Mouse (Mus musculus) MEL (cell line): ENCODE measurements around the gene Erc1. TPM values are rescaled to one million over a fixed set of nuclear protein-coding genes. Genes with fewer than 3 reads are reported as not detected.

Experiments
- DNase-seq: peaks from one replicate; pipeline ENCODE4 v3.0.0; 2011; ENCODE audit warnings: low read depth, low spot score
- H3K27ac ChIP-seq: 2 replicates; pipeline ENCODE4 v1.5.1; 2012; ENCODE audit warnings: low read depth, mild to moderate bottlenecking, control low read depth, low read length, moderate library complexity; ENCODE audit not compliant: control insufficient read depth
- H3K27me3 ChIP-seq, 2 experiments: fragments of 150-350 bp in 1 of 2; sonication (generic) in 1 of 2; 2 replicates each; pipeline ENCODE4 v1.6.1; 2012; ENCODE audit warnings: low read length in 2 of 2, mild to moderate bottlenecking in 2 of 2, improper control_type of control experiment in 1 of 2, moderate library complexity in 1 of 2; ENCODE audit not compliant: insufficient read depth in 2 of 2, control insufficient read depth in 1 of 2
- H3K36me3 ChIP-seq, 2 experiments: 2 replicates each; pipeline ENCODE4 v1.6.1; 2012 to 2014; ENCODE audit warnings: low read length in 2 of 2, improper control_type of control experiment in 1 of 2, inconsistent platforms in 1 of 2, mild to moderate bottlenecking in 1 of 2; ENCODE audit not compliant: insufficient read depth in 2 of 2, control insufficient read depth in 1 of 2
- H3K4me1 ChIP-seq, 2 experiments: fragments of 150-350 bp in 1 of 2; sonication (generic) in 1 of 2; 2 replicates each; pipeline ENCODE4 v1.6.1; 2012; ENCODE audit warnings: low read length in 2 of 2, improper control_type of control experiment in 1 of 2, mild to moderate bottlenecking in 1 of 2; ENCODE audit not compliant: insufficient read depth in 2 of 2, control insufficient read depth in 1 of 2
- H3K4me3 ChIP-seq, 2 experiments: fragments of 150-350 bp in 1 of 2; sonication (generic) in 1 of 2; 2 replicates each; pipeline ENCODE4 v1.5.1; 2012; ENCODE audit warnings: low read depth in 2 of 2, low read length in 2 of 2, mild to moderate bottlenecking in 2 of 2, moderate library complexity in 2 of 2, control low read depth in 1 of 2, improper control_type of control experiment in 1 of 2; ENCODE audit not compliant: control insufficient read depth in 1 of 2, insufficient read depth in 1 of 2
- H3K79me2 ChIP-seq: 2 replicates; pipeline ENCODE4 v1.6.1; 2012; ENCODE audit warnings: mild to moderate bottlenecking, low read length, moderate library complexity; ENCODE audit not compliant: control insufficient read depth, poor library complexity, insufficient read depth
- H3K9ac ChIP-seq: 2 replicates; pipeline ENCODE4 v1.6.1; 2012; ENCODE audit warnings: low read depth, mild to moderate bottlenecking, control low read depth, low read length, moderate library complexity; ENCODE audit not compliant: control insufficient read depth, poor library complexity, severe bottlenecking
- H3K9me3 ChIP-seq: fragments of 150-350 bp; sonication (generic); replicated peaks from 2 replicates; pipeline ENCODE4 v1.6.1; 2012; ENCODE audit warnings: mild to moderate bottlenecking, low read length, improper control_type of control experiment, moderate library complexity; ENCODE audit not compliant: insufficient read depth
- BHLHE40 ChIP-seq: IDR thresholded peaks from 2 replicates; pipeline ENCODE4 v1.6.1; 2012; ENCODE audit warnings: low read depth, mild to moderate bottlenecking, inconsistent platforms, low read length, improper control_type of control experiment, borderline replicate concordance
- CHD1 ChIP-seq: IDR thresholded peaks from 2 replicates; pipeline ENCODE4 v1.6.1; 2012; ENCODE audit warnings: low read depth, mild to moderate bottlenecking, inconsistent platforms, low read length, improper control_type of control experiment
- CTCF ChIP-seq, 3 experiments: IDR thresholded peaks in 2 of 3; conservative IDR thresholded peaks in 1 of 3; 2 replicates each; pipeline ENCODE4 v1.5.1; 2011 to 2012; ENCODE audit warnings: low read length in 3 of 3, low read depth in 2 of 3, mild to moderate bottlenecking in 2 of 3, improper control_type of control experiment in 1 of 3, inconsistent platforms in 1 of 3, mixed read lengths in 1 of 3, moderate library complexity in 1 of 3; ENCODE audit not compliant: control insufficient read depth in 1 of 3, insufficient read depth in 1 of 3, poor library complexity in 1 of 3, severe bottlenecking in 1 of 3
- E2F4 ChIP-seq: IDR thresholded peaks from 2 replicates; pipeline ENCODE4 v1.6.1; 2011; ENCODE audit warnings: low read depth, low read length, improper control_type of control experiment, borderline replicate concordance
- ELF1 ChIP-seq: IDR thresholded peaks from 2 replicates; pipeline ENCODE4 v1.6.1; 2014; ENCODE audit warnings: low read depth, mild to moderate bottlenecking, inconsistent platforms, low read length, improper control_type of control experiment, moderate library complexity
- EP300 ChIP-seq, 2 experiments: IDR thresholded peaks; 2 replicates each; pipeline ENCODE4 v1.6.1; 2011; ENCODE audit warnings: improper control_type of control experiment in 2 of 2, low read length in 2 of 2, low read depth in 1 of 2, mild to moderate bottlenecking in 1 of 2
- ETS1 ChIP-seq: IDR thresholded peaks from 2 replicates; pipeline ENCODE4 v1.6.1; 2012; ENCODE audit warnings: low read depth, mild to moderate bottlenecking, inconsistent platforms, low read length, improper control_type of control experiment, moderate library complexity
- GABPA ChIP-seq: IDR thresholded peaks from 2 replicates; pipeline ENCODE4 v1.6.1; 2012; ENCODE audit warnings: low read depth, mild to moderate bottlenecking, inconsistent platforms, low read length, improper control_type of control experiment, moderate library complexity
- GATA1 ChIP-seq: IDR thresholded peaks from 2 replicates; pipeline ENCODE4 v1.6.1; 2011; ENCODE audit warnings: low read depth, low read length, improper control_type of control experiment
- HCFC1 ChIP-seq: IDR thresholded peaks from 2 replicates; pipeline ENCODE4 v1.6.1; 2012; ENCODE audit warnings: low read depth, mild to moderate bottlenecking, inconsistent platforms, low read length, improper control_type of control experiment, moderate library complexity
- JUND ChIP-seq: IDR thresholded peaks from 2 replicates; pipeline ENCODE4 v1.6.1; 2011; ENCODE audit warnings: low read depth, mild to moderate bottlenecking, improper control_type of control experiment, low read length
- MEF2A ChIP-seq: IDR thresholded peaks from 2 replicates; pipeline ENCODE4 v1.6.1; 2014; ENCODE audit warnings: low read depth, mild to moderate bottlenecking, inconsistent platforms, low read length, improper control_type of control experiment; ENCODE audit not compliant: poor library complexity, insufficient replicate concordance, severe bottlenecking; ENCODE audit errors: extremely low read depth
- MXI1 ChIP-seq: IDR thresholded peaks from 2 replicates; pipeline ENCODE4 v1.6.1; 2011; ENCODE audit warnings: mild to moderate bottlenecking, low read depth, low read length, improper control_type of control experiment
- MYB ChIP-seq: IDR thresholded peaks from 2 replicates; pipeline ENCODE4 v1.6.1; 2011; ENCODE audit warnings: mild to moderate bottlenecking, low read depth, low read length, improper control_type of control experiment
- NELFE ChIP-seq: IDR thresholded peaks from 2 replicates; pipeline ENCODE4 v1.6.1; 2011; ENCODE audit warnings: low read depth, low read length, improper control_type of control experiment
- NRF1 ChIP-seq: IDR thresholded peaks from 2 replicates; pipeline ENCODE4 v1.6.1; 2014; ENCODE audit warnings: low read depth, mild to moderate bottlenecking, inconsistent platforms, low read length, improper control_type of control experiment, moderate library complexity; ENCODE audit not compliant: poor library complexity, insufficient read depth, severe bottlenecking
- POLR2AphosphoS2 ChIP-seq: IDR thresholded peaks from 2 replicates; pipeline ENCODE4 v1.6.1; 2011; ENCODE audit warnings: low read length, improper control_type of control experiment
- POLR2AphosphoS5 ChIP-seq: IDR thresholded peaks from 2 replicates; pipeline ENCODE4 v1.6.1; 2012; ENCODE audit warnings: low read depth, borderline replicate concordance, mild to moderate bottlenecking, inconsistent platforms, low read length, moderate library complexity, mixed read lengths
- RAD21 ChIP-seq: IDR thresholded peaks from 2 replicates; pipeline ENCODE4 v1.6.1; 2011; ENCODE audit warnings: mild to moderate bottlenecking, low read depth, low read length, improper control_type of control experiment
- RCOR1 ChIP-seq: IDR thresholded peaks from 2 replicates; pipeline ENCODE4 v1.6.1; 2012; ENCODE audit warnings: low read depth, mild to moderate bottlenecking, inconsistent platforms, low read length, improper control_type of control experiment
- SIN3A ChIP-seq: IDR thresholded peaks from 2 replicates; pipeline ENCODE4 v1.6.1; 2012; ENCODE audit warnings: low read length, improper control_type of control experiment, inconsistent platforms
- SMC3 ChIP-seq: IDR thresholded peaks from 2 replicates; pipeline ENCODE4 v1.6.1; 2011; ENCODE audit warnings: low read depth, low read length, improper control_type of control experiment
- TBP ChIP-seq: IDR thresholded peaks from 2 replicates; pipeline ENCODE4 v1.8.0; 2011; ENCODE audit warnings: low read depth, low read length, improper control_type of control experiment
- TCF12 ChIP-seq: IDR thresholded peaks from 2 replicates; pipeline ENCODE4 v1.6.1; 2014; ENCODE audit warnings: low read depth, mild to moderate bottlenecking, inconsistent platforms, low read length, improper control_type of control experiment, moderate library complexity
- UBTF ChIP-seq: IDR thresholded peaks from 2 replicates; pipeline ENCODE4 v1.6.1; 2012; ENCODE audit warnings: low read depth, mild to moderate bottlenecking, inconsistent platforms, low read length, improper control_type of control experiment, moderate library complexity, borderline replicate concordance; ENCODE audit not compliant: insufficient read depth
- USF1 ChIP-seq: IDR thresholded peaks from 2 replicates; pipeline ENCODE4 v1.6.1; 2014; ENCODE audit warnings: low read depth, mild to moderate bottlenecking, inconsistent platforms, low read length, improper control_type of control experiment, moderate library complexity
- ZC3H11A ChIP-seq: IDR thresholded peaks from 2 replicates; pipeline ENCODE4 v1.6.1; 2012; ENCODE audit warnings: low read depth, mild to moderate bottlenecking, inconsistent platforms, low read length, improper control_type of control experiment
- ZKSCAN1 ChIP-seq: IDR thresholded peaks from 2 replicates; pipeline ENCODE4 v1.6.1; 2012; ENCODE audit warnings: low read depth, mild to moderate bottlenecking, inconsistent platforms, low read length, improper control_type of control experiment, moderate library complexity
- ZMIZ1 ChIP-seq: IDR thresholded peaks from 2 replicates; pipeline ENCODE4 v1.6.1; 2012; ENCODE audit warnings: low read depth, mild to moderate bottlenecking, inconsistent platforms, low read length, improper control_type of control experiment, moderate library complexity
- polyA plus RNA-seq, 2 experiments: library from polyadenylated mRNA; stranded (reverse) in 1 of 2; unstranded in 1 of 2; fragments of >175 nt in 1 of 2; fragments of >200 nt in 1 of 2; gene quantifications; 2 replicates each; pipeline versions ENCODE4 v1.2.1 to v1.2.4; 2012; ENCODE audit warnings: low replicate concordance in 2 of 2, low read depth in 1 of 2; ENCODE audit not compliant: insufficient read length in 2 of 2, insufficient read depth in 1 of 2, missing spikeins in 1 of 2
- total RNA-seq: library from RNA; depleted of rRNA; stranded (reverse); fragments of 300-350 nt; gene quantifications from 2 replicates; pipeline ENCODE4 v1.2.3, GENCODE M21; 2012

Erc1 gene
- total and polyA plus RNA-seq, 3 experiments = 3.8 to 79.9 (median 9.4) TPM

DNA sequence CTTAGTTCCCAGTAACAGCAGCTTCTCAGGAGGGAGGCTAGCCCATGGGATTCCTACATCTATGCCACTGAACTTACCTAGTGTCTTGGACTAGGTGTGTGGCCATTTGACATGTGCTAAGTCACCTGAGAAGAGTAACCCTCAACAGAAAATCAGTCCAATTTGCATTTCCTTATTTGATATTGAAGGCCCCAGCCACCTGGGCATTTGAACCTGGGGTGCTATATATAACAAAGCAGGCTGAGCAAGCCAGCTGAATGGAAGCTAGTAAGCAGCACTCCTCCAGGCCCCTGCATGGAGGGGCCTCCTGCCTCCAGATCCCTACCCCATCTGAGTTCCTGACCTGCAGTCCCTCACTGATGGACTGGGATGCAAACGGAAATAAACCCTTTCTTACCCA lies 135.5 kb downstream of the Erc1 start:
- peaks cover 12 to 40% of the 10 kb centered on the region in 2 experiments for H3K4me1 ChIP-seq
- no peak overlapping the region for H3K4me3 ChIP-seq
- no peak for DNase-seq
- TF ChIP-seq MYB (no peak), ZC3H11A (no peak), SMC3 (no peak), POLR2AphosphoS2 (no peak), GABPA (no peak), ZKSCAN1 (no peak), BHLHE40 (no peak), POLR2AphosphoS5 (no peak), ZMIZ1 (no peak)
- no peaks in the 10 kb centered on the region for H3K79me2 ChIP-seq
- no peak overlapping the region for H3K27ac ChIP-seq
- peaks cover 0 to 43% of the 10 kb centered on the region in 2 experiments; a peak in 2 of 4 replicates for H3K36me3 ChIP-seq
- H3K27me3 ChIP-seq = no peaks in the 10 kb centered on the region
- no peaks in the 10 kb centered on the region for H3K9me3 ChIP-seq
- no peak overlapping the region for H3K9ac ChIP-seq

- Histone ChIP-seq H3K36me3 (peaks cover 0 to 43% of the 10 kb centered on the region in 2 experiments; a peak in 2 of 4 replicates), H3K4me3 (no peak overlapping the region; a peak in 1 of 4 replicates), H3K9ac (peak overlapping the region; percentile 5; the same call in 1 of the 2 replicates), H3K27ac (no peak overlapping the region), H3K79me2 (no peaks in the 10 kb centered on the region), H3K4me1 (peaks cover 12 to 40% of the 10 kb centered on the region in 2 experiments), H3K27me3 (no peaks in the 10 kb centered on the region), H3K9me3 (no peaks in the 10 kb centered on the region)
- TF ChIP-seq ZC3H11A (no peak), EP300 (IDR thresholded peaks at IDR 0.05; ENCODE audit: low read depth in 1 of 2, low read length in 2 of 2) (peak; percentile 81 to 92), MXI1 (no peak), TBP (no peak), ETS1 (peak; percentile 78), MEF2A (no peak), TCF12 (peak; percentile 89), NRF1 (no peak), GATA1 (peak; percentile 89), E2F4 (no peak), RAD21 (no peak), ELF1 (no peak), NELFE (no peak), BHLHE40 (peak; percentile 41; the same call in 1 of the 2 replicates), HCFC1 (no peak), JUND (no peak), MYB (peak; percentile 79), CTCF (IDR thresholded peaks at IDR 0.05 in 2 of 3, conservative IDR thresholded peaks at IDR 0.05 in 1 of 3; ENCODE audit: control insufficient read depth in 1 of 3, insufficient read depth in 1 of 3, low read depth in 2 of 3, low read length in 3 of 3, poor library complexity in 1 of 3, severe bottlenecking in 1 of 3) (no peak), RCOR1 (peak; percentile 89), UBTF (no peak), USF1 (no peak), SIN3A (0 out of 2 replicates have a peak, but pooled peaks have one; percentile 22), CHD1 (no peak)
- DNase-seq = peak; percentile 38
Measured at GRCm38 (mm10) chr6:119711649-119712305, 136.2 kb downstream of the Erc1 start.
